In genomic region chr15:84664542-84665460, GRCm38 (mm10) we compare ENCODE assay signal across 14 mouse cellular contexts. TPM values are rescaled to one million over a fixed set of nuclear protein-coding genes. Genes with fewer than 3 reads are reported as not detected.
DNase-seq lines count a peak whose midpoint lies in the region; ATAC-seq and TF ChIP-seq lines count a peak whose summit lies in the region.
"Had no signal": no experiment of that assay in that cellular context is flagged by ENCODE, and none has a peak within 500 bp of the region (broad histone marks: within the 10 kb centered on the region; RNA-seq: fewer than 3 reads in every experiment).

No protein-coding gene starts in this region.

- no peaks in the 10 kb centered on the region for H3K9me3 ChIP-seq in forebrain, embryonic 15.5 days
- H3K9me3 ChIP-seq in forebrain, embryonic 12.5 days, result no peaks in the 10 kb centered on the region
- H3K9me3 ChIP-seq in E14TG2a.4 (ENCODE audit: low read length), result no peaks in the 10 kb centered on the region
- H3K9me3 ChIP-seq in hindbrain, postnatal 0 days (ENCODE audit: low read length), result no peaks in the 10 kb centered on the region

- H3K4me1 ChIP-seq in forebrain, embryonic 15.5 days, result peaks cover 42% of the 10 kb centered on the region
- peaks cover 30% of the 10 kb centered on the region for H3K4me1 ChIP-seq in forebrain, embryonic 12.5 days
- peaks cover 83% of the 10 kb centered on the region for H3K4me1 ChIP-seq in E14TG2a.4 (replicated peaks; ENCODE audit: low read depth, low read length)
- H3K4me1 ChIP-seq in hindbrain, postnatal 0 days (ENCODE audit: insufficient read depth, low read length), result peaks cover 36% of the 10 kb centered on the region

- H3K4me2 ChIP-seq in forebrain, embryonic 15.5 days (replicated peaks), result peak overlapping the region; percentile 58
- H3K4me2 ChIP-seq in forebrain, embryonic 12.5 days, result no peak overlapping the region
- H3K4me2 ChIP-seq in hindbrain, postnatal 0 days (ENCODE audit: low read depth, low read length), result peak overlapping the region; percentile 91

- H3K27ac ChIP-seq in forebrain, embryonic 15.5 days (replicated peaks), result 0 out of 2 replicates have a peak overlapping the region, but pooled peaks have one; percentile 17
- no peak overlapping the region for H3K27ac ChIP-seq in forebrain, embryonic 12.5 days
- H3K27ac ChIP-seq in hindbrain, postnatal 0 days, result peak overlapping the region; percentile 82

- H3K27me3 ChIP-seq in forebrain, embryonic 15.5 days, result no peaks in the 10 kb centered on the region
- peaks cover 55% of the 10 kb centered on the region for H3K27me3 ChIP-seq in forebrain, embryonic 12.5 days
- peaks cover 41% of the 10 kb centered on the region for H3K27me3 ChIP-seq in E14TG2a.4 (ENCODE audit: insufficient read depth, low read length)
- H3K27me3 ChIP-seq in hindbrain, postnatal 0 days (ENCODE audit: insufficient read depth, low read length), result no peaks in the 10 kb centered on the region

- no peaks in the 10 kb centered on the region for H3K36me3 ChIP-seq in forebrain, embryonic 15.5 days
- H3K36me3 ChIP-seq in forebrain, embryonic 12.5 days (replicated peaks), result no peaks in the 10 kb centered on the region
- H3K36me3 ChIP-seq in E14TG2a.4 (ENCODE audit: insufficient read depth, low read length), result 0 out of 2 replicates have a peak, but pooled peaks cover 4% of the 10 kb centered on the region
- no peaks in the 10 kb centered on the region for H3K36me3 ChIP-seq in hindbrain, postnatal 0 days (ENCODE audit: insufficient read depth, low read length)

- no peak overlapping the region; the same call in 1 of the 2 replicates for H3K9ac ChIP-seq in forebrain, embryonic 15.5 days (replicated peaks)
- no peak overlapping the region for H3K9ac ChIP-seq in forebrain, embryonic 12.5 days
- H3K9ac ChIP-seq in hindbrain, postnatal 0 days (replicated peaks; ENCODE audit: low read length), result peak overlapping the region; percentile 70
- H3K9ac ChIP-seq: lung, embryonic 14.5 days had no signal

- no peak for TF ChIP-seq CTCF in E14TG2a.4 (conservative IDR thresholded peaks at IDR 0.05; ENCODE audit: low read length)
- 0 out of 2 replicates have a peak, but pooled peaks have one; percentile 3 for TF ChIP-seq CTCF in hindbrain, postnatal 0 days (IDR thresholded peaks at IDR 0.05; ENCODE audit: low read depth)

- WGBS in forebrain, embryonic 15.5 days, result 22% methylated on average over 16 of the region's 16 CpGs
- WGBS in forebrain, embryonic 12.5 days, result 18% methylated on average over 16 of the region's 16 CpGs
- WGBS in hindbrain, postnatal 0 days, result 14% methylated on average over 16 of the region's 16 CpGs

- intact Hi-C loops in gastrocnemius, postnatal 36 days (cut with DNase I), result no loop called here

- peak; percentile 40 for DNase-seq in brain, adult 2 months (ENCODE audit: low read depth, low spot score)
- DNase-seq in hindbrain, postnatal 0 days (ENCODE audit: low spot score), result peak; percentile 69
- no peak for DNase-seq in thymus, adult 18-20 months
- no peak for DNase-seq in lung, postnatal 14 days
- DNase-seq in gastrocnemius, postnatal 36 days, result no peak
- DNase-seq: heart, adult 11 months; kidney, postnatal 25 days; lung, embryonic 14.5 days had no signal

- ATAC-seq in forebrain, embryonic 15.5 days (replicated peaks), result no peak
- no peak for ATAC-seq in forebrain, embryonic 12.5 days (ENCODE audit: low FRiP score)
- peak; percentile 19 for ATAC-seq in hindbrain, postnatal 0 days
- ATAC-seq: activated CD4-positive, CD25-positive, alpha-beta regulatory T cell, adult 4 months; CD4-positive, CD25-positive, alpha-beta regulatory T cell, adult 4 months had no signal

- H3K4me3 ChIP-seq in forebrain, embryonic 15.5 days, result 0 out of 2 replicates have a peak overlapping the region, but pooled peaks have one; percentile 50
- H3K4me3 ChIP-seq in forebrain, embryonic 12.5 days (replicated peaks), result no peak overlapping the region
- peak overlapping the region; percentile 81 for H3K4me3 ChIP-seq in E14TG2a.4 (replicated peaks; ENCODE audit: low read length)
- H3K4me3 ChIP-seq in hindbrain, postnatal 0 days (ENCODE audit: low read length), result peak overlapping the region; percentile 63

RNA-seq across cellular contexts. Expression of gene Prr5, which starts 4.6 kb away (rescaled TPM):
- polyA plus RNA-seq in forebrain, embryonic 15.5 days (2015; fragmentation: Nextera tagmentation; extraction: Ambion mirVana), result 11.5 and 11.8 TPM in 2 replicates
- polyA plus RNA-seq in forebrain, embryonic 12.5 days (2016; fragmentation: Nextera tagmentation; extraction: Ambion mirVana), result 7.6 and 10.1 TPM in 2 replicates
- 25.5 and 34.2 TPM in 2 replicates for total RNA-seq in hindbrain, postnatal 0 days (2014; rRNA removed)
- 33.2 and 36.6 TPM in 2 replicates for polyA plus RNA-seq in hindbrain, postnatal 0 days (2015; fragmentation: Nextera tagmentation; extraction: Ambion mirVana)
- 1 to 10 TPM; 3.4 to 3.5 TPM for total RNA-seq in gastrocnemius, postnatal 36 days (2021)
- polyA plus RNA-seq: activated CD4-positive, CD25-positive, alpha-beta regulatory T cell, adult 4 months had no signal

RNA-seq across cellular contexts. Expression of gene Arhgap8, which starts 55.1 kb away (rescaled TPM):
- 0.27 and 0.60 TPM in 2 replicates for polyA plus RNA-seq in forebrain, embryonic 15.5 days (2015; fragmentation: Nextera tagmentation; extraction: Ambion mirVana)
- 0.60 and 1.1 TPM in 2 replicates for polyA plus RNA-seq in forebrain, embryonic 12.5 days (2016; fragmentation: Nextera tagmentation; extraction: Ambion mirVana)
- 0.26 and 1.0 TPM in 2 replicates for total RNA-seq in hindbrain, postnatal 0 days (2014; rRNA removed)
- polyA plus RNA-seq in hindbrain, postnatal 0 days (2015; fragmentation: Nextera tagmentation; extraction: Ambion mirVana), result 0.72 and 0.80 TPM in 2 replicates
- under 1 TPM; 0.17 to 0.38 TPM for total RNA-seq in gastrocnemius, postnatal 36 days (2021)
- total RNA-seq: hematopoietic stem cell, adult 5-6 weeks had no signal
- polyA plus RNA-seq: activated CD4-positive, CD25-positive, alpha-beta regulatory T cell, adult 4 months; CD4-positive, CD25-positive, alpha-beta regulatory T cell, adult 4 months had no signal

Comparison
In these comparisons a context has a peak if more than half of its experiments do, and no peak if none do; other contexts are left out.
1. DNase-seq: peak in brain, adult 2 months (single experiment) and hindbrain, postnatal 0 days (single experiment); none in thymus, adult 18-20 months (0 of 2), lung, postnatal 14 days (single experiment) and gastrocnemius, postnatal 36 days (0 of 2).